Mouse (Mus musculus): ENCODE results near the gene St6gal1.
"Not testable (repeated sequence)": the region's sequence is repeated elsewhere in the genome, so short reads cannot be mapped to it uniquely, and the experiment has no call there.

St6gal1 gene

DNA sequence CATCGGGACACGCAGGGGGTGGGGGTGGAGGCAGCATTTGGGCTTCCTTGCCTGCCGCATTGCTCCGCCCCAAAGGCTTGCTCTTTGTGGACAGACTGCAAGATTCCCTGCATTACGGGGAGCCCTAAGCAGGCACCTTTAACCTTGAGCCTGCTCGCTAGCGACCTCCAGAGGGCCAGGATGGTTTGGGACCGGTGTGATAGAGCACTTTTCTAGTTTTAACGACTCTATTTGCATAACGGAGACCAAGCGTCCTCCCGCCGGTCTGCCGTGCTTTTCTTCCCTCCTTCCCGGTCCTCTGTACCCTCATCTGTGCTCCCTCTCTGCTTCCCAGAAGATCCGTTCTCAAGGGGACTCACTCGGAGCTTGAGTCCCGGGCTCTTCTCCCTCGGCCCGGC lies at the start of gene St6gal1:
Gene St6gal1 (plus strand): TSS at position 70 of the 398 bp plus-strand sequence.
- DNase-seq (ENCODE audit: low spot score in 2 of 2), result peak; percentile 70 to 72

DNA sequence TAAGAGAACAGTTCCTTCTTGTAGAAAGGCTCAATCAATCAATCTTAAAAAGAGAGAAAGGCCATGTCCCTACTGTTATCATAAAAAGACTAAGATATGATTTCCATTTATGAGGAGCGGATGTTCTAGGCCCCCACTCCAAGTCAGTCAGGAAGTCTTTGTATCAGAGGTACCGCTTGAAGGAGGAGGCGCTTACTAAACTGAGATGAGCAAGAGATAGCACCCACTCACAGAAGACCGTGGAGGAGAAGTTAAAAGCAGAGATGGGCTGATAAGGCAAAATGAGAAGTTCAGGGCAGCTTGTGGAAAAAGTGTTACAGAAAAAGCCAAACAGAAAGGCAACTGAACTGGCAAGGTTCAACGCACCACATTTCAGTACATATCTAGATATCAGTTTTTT lies 49.7 kb upstream of the St6gal1 start:
- DNase-seq (ENCODE audit: low spot score in 2 of 2), result no peak

DNA sequence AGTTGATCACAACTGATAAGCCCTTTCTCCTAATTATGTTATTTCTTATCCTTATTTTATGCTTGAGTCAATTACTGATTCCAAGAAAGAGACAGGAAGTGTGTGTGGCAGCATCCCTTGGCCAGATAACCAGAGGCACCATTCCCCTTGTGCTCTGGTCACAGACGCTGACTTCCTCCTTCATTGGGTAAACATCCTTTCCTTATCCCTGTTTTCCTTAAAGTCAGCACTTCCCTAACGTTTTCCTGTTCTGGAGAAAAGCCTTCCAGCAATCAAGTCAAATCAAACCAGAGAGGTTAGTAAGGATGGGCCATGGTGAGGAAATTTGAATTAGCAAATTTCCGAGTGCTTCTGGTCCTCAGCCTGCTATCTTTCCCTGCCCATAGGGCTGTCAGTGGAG lies 48.6 kb upstream of the St6gal1 start:
- no peak for DNase-seq (ENCODE audit: low spot score in 2 of 2)

DNA sequence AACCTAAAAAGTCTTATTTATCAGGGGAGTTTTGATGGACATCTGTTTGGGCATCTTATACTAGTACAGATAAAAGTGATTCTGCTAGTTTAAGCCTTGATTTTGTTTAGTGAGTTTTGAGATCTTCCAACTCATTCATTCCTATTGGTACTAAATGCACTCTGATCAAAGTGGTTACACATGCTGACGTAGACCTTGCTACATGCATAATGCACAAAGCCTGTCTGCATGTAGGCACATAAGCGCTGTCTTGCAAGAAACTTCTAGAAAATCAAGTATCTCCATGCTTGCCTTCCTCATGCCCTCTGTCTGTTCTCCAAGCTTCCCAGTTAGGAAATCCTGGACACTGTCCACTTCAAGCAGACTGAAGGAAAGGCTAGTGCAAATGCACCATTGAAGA lies 46.7 kb upstream of the St6gal1 start:
- DNase-seq (ENCODE audit: low spot score in 2 of 2), result no peak

DNA sequence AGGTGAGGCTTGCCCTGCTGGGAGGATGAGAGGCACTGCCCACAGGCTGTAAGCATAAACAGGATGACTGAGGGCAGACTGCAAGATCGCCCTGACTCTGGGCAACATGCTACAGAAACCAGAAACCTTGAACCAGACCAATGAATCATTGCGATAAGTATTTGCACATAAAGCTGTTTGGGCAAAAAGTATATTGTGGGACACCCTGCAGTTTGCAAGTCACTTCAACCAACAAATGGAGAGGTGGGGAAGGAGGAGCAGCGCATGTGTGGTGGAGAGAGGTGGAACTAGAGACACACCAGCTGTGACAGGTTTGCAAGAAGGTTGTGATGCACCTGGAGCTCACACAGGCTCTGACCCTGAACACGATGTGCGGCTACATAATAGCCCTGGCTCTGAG lies 45.7 kb upstream of the St6gal1 start:
- no peak for DNase-seq (ENCODE audit: low spot score in 2 of 2)

DNA sequence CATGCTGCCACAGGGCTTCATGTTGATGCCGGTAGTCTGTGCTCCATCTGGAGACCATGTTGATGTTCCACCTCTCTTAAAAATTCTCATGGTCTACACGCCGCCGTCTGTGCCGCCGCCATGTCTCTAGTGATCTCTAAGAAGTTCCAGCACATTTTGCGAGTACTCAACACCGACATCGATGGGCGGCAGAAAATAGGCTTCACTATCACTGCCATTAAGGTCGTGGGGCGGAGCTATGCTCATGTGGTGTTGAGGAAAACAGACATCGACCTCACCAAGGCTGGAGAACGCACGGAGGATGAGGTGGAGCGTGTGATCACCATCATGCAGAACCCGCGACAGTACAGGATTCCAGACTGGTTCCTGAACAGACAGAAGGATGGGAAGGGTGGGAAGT lies 45.1 kb upstream of the St6gal1 start:
- DNase-seq (ENCODE audit: low spot score in 2 of 2), result not testable (repeated sequence)

DNA sequence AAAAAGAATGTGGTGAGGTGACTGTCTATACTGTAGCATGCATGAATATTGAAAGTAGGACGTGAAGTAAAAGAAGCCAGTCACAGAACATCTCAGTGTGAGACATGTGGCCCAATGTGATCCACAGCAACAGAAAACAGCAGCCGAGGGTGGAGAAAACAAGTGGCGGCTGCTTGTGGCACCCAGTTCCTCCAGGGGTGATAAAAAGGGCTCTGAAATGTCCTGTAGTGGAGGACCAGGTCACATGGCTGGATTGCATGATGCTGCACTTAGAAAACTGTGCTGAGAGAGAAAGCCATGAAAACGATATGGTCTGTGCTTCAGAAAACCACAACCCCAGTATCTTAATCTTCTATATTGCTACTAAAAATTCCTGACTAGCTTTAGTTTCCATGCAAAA lies 43.5 kb upstream of the St6gal1 start:
- DNase-seq (ENCODE audit: low spot score in 2 of 2), result no peak

DNA sequence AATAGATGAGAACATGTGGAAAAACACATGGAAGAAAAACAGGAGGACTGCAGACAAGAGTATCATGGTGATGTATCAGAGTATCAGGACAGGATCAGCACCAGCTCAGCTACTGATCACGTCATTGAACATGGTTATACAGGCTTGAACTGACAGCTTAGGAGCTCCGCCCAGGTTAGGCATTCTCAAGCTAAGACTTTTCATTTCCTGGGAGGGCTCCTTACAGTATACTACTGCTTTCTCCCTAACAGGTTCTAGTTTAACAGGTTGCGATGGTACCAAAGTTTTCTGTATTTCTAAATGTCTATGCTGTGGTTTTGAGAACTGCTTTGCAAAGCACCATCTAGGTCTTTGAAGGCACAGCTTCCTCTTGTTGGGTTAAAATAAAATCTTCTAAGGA lies 43.1 kb upstream of the St6gal1 start:
- DNase-seq (ENCODE audit: low spot score in 2 of 2), result no peak

DNA sequence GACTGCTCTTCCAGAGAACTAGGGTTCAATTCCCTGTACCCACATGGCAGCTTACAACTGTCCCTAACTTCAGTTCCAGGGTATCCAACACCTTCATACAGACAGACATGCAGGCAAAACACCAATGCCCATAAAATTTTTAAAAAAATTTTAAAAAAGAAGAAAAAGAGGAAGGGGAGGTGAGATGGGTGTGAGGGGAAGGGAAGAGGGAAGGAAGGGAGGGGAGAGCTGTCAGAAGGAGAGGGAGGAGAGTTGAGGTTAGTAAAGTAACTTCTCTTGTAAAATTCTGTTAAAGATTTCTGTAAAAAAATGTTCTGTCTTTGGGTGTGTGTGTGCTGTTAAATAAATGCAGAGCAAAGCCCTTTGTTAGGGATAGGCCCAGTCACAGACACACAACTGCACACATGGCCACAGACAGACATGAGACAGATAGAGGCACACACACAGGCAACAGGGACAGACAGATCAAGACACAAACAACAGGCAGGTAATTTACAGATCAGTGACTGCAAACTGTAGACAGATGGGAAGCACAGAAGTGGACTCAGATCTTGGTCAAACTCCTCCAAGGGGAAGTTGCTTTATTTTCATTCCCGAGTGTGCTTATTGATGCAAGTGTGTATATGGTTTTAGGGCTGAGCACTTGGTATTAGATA lies 42.5 kb upstream of the St6gal1 start:
- no peak for DNase-seq (ENCODE audit: low spot score in 2 of 2)

DNA sequence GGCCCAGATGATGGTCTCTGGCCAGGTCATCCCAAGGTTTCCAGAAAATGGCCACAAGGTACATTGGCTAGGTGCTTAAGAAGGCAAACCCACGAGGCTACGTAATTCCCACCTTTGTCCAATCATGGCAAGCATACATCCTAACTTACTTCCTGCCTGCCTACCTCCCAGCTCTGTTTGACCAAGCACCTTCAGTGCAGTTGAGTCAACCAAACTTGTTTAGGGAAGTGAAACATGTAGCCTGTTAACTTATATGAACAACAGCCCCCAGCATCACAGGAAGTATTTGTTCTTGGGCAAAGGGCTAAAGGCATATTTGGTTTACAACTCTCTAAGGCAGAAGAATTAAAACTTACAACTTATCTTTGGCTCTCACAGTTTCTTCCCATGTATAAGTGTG lies 38.7 kb upstream of the St6gal1 start:
- DNase-seq (ENCODE audit: low spot score in 2 of 2), result no peak

DNA sequence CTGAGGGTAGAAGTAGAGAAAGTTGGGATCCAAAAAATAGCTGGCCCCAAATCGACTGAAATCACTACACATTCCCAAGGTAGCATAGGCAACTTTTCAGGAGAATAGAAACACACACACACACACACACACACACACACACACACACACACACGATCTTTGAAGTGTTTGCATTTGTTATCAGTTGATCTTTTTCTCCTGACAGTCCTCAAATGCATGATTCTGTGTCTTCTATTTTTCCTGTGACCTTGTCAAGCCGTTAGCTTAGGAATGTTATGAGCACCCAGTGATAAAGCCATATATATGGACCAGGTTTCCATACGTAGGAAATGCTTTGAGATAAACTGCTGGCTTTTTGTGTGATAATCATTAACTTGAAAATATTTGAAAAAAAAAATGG lies 38.1 kb upstream of the St6gal1 start:
- no peak for DNase-seq (ENCODE audit: low spot score in 2 of 2)

DNA sequence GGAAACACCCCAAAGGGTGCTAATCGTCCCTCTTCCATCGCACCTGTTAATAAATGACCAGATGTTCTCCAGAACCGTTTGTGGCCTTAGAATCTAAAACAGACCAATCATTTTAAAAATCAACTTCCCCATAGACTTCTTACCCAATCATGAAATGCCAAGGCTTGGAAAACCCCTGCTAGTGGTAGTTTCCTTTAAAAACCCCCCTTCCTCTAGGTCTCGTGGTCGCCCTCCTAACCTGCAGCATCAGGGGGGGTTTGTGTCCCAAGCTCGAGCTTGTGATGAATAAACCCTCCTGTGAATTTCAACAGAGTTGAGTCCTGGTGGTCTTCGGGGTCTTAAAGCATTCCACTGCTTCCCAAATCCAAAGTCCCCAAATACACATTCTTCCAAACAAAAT lies 36.6 kb upstream of the St6gal1 start:
- DNase-seq (ENCODE audit: low spot score in 2 of 2), result no peak

DNA sequence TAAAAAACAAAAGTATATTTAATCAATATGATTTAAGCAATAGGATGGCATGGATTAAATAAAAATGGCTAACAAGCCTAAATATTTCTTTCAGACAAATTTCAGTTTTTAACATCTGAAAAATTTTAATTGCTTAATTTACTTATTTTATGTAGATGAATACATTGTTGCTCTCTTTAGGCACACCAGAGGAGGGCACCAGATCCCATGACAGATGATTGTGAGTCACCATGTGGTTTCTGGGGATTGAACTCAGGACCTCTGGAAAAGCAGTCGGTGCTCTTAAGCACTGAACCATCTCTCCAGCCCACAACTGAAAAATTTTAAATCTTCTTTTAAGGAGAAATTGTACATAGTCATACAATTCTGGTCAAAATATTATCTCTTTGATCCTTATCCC lies 34.9 kb upstream of the St6gal1 start:
- DNase-seq (ENCODE audit: low spot score in 2 of 2), result no peak

DNA sequence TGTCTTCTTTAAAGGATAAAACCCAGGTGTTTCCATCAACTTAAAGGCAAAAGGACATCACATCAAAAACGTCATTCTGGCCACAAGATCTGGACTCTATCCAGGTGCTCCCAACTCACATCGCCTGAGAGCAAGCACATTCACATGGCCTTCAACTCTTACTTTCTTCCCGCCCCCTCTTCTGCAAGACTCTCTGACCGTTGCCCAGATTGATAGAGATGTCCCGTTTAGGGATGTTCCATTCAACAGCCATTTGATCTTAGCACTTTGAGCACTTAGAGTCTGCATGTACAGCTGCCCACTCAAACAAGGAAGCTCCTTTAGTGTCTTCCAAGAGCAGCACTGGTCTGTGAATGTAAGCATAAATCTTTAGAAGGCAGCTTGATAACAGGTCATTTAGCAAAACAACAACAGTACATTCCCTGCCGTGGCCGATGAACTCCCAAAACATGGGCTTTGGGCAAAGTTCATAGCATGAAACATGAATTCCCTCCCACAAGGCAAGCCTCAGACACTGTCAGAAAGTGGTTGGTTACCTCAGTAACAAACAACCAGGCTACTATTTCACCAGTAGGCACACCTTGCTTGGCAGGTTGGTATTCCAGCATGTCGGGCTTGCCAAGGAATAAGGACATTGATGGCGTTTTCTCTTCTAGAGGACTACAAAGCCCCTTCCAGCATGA lies 32.8 kb upstream of the St6gal1 start:
- no peak for DNase-seq (ENCODE audit: low spot score in 2 of 2)

DNA sequence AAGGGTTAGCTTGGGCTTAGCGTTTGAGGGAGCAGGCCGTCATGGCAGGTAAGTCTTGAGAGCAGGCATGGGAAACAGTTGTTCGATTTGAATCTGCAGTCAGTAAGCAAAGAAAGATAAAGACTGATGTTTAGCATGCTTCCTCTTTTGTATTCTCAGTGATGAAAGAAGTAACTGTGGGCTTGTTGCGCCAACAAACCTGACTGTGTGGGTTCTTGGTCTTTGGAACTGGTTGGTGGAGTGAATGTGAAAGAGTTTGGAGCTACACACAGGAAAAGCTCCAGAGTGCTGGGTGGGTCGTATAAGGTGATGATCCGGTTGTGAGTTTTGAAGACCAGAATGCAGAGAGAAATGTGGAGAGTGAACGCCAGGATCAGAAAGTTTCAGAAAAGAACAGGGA lies 28.9 kb upstream of the St6gal1 start:
- no peak for DNase-seq (ENCODE audit: low spot score in 2 of 2)

DNA sequence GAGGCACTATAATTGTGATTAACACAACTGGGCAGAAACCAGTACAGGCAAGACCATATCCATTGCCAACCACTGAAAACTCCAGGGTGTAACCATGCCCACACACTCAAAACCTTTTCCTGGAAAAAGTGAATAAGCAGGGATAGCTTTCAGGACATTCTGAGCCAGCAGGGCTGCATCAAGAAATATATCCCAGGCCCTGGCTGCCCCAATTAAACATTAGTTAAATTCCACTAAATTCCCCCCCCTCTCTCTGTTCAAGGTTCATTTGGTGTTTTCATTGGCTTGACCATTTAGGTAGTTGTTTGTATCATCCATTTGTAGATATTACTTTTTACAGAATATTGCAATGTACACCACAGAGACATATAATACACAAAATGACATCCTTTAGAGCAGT lies 28.2 kb upstream of the St6gal1 start:
- DNase-seq (ENCODE audit: low spot score in 2 of 2), result no peak

DNA sequence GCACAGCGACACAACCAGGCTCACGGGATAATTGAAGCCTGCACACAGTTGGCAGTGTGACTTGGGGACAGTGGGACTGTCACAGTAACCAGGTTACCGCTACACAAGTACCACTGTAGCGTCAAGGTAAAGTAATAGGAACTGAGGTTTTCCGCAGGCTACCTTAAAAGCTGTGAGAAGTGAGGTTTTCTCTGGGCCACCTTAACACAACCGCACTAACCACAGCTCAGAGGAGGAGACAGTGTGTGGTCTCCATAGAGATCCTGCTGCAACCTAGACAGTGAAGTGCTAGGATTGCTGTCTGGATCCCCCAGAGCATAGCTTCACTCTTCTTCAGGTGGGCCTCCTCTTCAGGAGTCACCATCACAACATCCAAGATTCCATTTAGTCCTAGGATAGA lies 27.7 kb upstream of the St6gal1 start:
- no peak for DNase-seq (ENCODE audit: low spot score in 2 of 2)

DNA sequence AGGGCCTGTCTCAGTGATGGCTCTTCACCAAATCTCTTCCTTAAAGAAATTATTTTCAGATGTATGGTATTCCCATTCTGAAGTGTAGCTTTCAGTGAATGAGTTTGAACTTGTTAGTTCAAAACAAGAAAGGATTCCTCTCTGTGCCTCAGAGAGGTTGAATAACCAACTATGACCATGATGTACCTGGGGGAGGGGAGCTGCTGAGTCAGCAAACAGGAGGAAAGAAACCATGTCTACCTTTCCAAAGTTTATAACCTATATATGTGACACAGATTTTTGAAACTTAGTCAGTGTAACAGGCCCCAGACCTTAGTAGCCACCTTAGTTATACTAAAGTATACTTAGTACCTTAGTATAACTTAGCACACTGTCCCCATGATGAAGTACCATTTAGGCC lies 23.0 kb upstream of the St6gal1 start:
- no peak for DNase-seq (ENCODE audit: low spot score in 2 of 2)

DNA sequence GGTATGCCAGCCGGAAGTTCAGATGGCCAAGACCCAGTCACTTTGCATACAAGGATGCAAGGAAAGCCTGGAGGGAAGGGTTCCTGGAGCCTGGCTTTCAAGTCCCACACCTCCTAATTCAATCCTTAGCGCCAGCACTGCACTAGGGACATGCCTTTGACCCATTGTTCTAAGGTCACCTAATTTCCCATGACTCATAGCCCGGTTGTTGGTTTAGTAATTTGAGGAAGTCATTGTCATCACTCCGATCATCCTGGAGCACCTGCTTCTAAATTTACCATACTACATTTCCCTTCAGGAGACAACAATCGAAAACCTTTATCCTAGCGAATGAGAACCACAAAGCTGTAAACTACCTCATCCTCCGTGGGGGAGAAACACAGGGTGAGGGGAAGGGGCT lies 10.2 kb upstream of the St6gal1 start:
- DNase-seq (ENCODE audit: low spot score in 2 of 2), result no peak

DNA sequence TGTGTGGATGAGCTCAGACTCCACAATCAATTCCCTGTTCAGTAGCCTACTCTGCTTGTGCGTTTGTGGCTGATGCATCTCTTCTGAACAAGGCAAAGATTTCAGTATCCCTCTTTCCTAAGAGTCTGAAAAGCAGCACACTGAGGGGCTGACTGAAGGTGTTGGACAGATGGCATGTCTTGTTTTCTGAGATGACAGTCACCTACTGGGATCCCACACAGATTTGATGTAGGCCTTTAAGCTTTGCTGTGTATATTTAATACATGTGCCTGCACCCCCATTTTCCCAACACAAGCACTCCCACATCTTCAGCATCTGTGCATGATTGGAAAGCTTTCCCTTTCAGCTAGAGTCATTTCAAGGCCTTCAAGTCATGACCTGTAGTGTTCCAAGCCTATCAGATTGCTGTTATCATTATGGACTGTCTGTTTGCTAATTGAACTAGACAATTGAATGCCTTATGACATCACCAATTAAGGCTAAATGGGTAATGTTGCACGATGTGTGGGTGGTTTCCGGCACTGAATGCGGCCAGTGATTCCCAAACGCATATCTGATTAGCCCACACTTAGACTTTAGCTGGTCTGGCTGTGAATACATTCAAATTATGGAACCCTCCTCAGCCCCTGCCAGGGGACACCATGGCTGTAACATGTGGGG lies 9.2 kb upstream of the St6gal1 start:
- DNase-seq (ENCODE audit: low spot score in 2 of 2), result peak; percentile 17 to 43

DNA sequence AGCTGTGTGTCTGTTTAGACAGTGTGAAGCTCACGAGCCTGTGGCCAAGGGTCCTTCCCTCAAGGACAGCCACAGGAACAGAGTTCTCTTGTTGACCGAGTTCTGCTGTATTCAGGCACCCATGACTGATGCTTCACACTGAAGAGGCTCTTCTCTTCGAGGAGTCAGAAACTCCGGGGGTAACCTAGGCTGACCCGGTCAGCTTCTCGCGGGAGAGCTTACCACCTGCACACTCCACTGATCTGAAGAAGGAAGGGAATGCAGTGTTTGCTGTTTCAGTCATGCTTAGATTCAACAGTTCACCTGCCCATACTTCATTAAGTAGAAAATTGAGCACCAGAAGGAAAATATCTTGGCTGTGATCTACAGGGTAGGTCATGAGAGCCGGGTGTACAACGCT lies 8.2 kb upstream of the St6gal1 start:
- no peak for DNase-seq (ENCODE audit: low spot score in 2 of 2)

DNA sequence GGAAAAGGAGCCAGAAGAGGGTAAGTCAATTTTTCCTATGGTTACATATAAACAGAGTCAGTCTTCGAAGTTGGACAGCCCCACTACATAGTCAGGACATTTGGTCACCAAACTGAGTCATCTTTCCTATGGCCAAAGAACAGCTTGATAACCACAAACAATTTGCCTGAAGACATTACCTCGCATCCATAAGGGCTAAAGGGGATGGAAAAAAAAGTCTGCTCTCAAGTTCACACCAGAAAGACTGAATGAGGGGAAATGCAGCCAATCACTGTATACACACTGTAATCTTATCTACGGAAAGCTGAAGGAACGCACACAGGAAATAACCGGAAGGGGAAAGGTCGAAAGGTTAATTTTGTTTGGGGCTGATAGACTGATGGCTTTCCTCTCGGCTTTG lies 6.2 kb upstream of the St6gal1 start:
- no peak for DNase-seq (ENCODE audit: low spot score in 2 of 2)

DNA sequence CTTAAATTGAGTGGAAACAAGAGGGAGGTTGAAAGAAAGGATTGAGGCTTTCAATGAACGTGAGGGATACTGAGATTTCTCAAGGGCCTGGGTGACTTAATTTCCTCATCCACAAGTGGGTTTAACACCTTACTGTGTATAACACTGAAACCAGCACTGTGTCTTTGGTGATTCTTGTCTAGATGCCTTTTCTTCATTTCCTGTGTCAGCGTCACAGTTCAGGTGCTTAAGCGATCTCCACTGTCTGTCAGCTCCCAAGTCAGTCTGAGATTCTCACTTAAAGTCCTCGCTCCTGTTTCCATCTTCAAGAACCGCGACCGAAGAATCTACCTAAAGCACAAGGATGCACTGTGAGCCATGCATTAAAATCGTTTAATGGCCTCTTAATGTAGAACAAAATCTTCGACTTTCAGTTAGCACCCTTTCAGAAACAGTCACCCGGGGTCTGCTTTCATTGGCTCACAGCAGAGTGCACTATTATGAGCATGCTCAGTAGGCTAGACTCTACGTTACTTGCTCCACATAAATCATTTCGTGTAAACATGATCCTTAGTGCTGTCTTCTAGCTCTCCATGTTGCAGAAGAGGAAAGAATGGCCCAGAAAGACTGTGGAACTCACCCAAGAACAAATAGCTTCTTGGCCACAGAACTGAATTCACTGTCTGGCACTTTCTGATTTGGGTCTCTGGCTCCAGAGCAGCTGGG lies 1.2 kb upstream of the St6gal1 start:
- peak in 1 of 2 experiments; percentile 43 for DNase-seq (ENCODE audit: low spot score in 2 of 2)

Measured in frontal cortex, postnatal 36 days (tissue).